Mouse (Mus musculus) neural tube, embryonic 14.5 days (tissue): ENCODE results near the gene Cpne8. TPM values are rescaled to one million over a fixed set of nuclear protein-coding genes. Genes with fewer than 3 reads are reported as not detected.

ENCODE experiments used
- ATAC-seq: fragments of 200-750 bp; cut with Nextera tagmentation; 2 replicates; pipeline ENCODE4 v1.8.0; 2017; ENCODE audit warnings: low read depth, mild to moderate bottlenecking, moderate TSS enrichment, moderate library complexity
- H3K27ac ChIP-seq: fragments of 300-500 bp; sonication (generic); 2 replicates; pipeline ENCODE4 v1.5.1; 2014; ENCODE audit warnings: low read depth, mild to moderate bottlenecking, control low read depth, low read length, moderate library complexity, mixed read lengths
- H3K27me3 ChIP-seq: fragments of 300-500 bp; sonication (generic); 2 replicates; pipeline ENCODE4 v1.6.1; 2014; ENCODE audit warnings: low read length; ENCODE audit not compliant: control insufficient read depth, insufficient read depth
- H3K36me3 ChIP-seq: fragments of 300-500 bp; sonication (generic); 2 replicates; pipeline ENCODE4 v1.6.1; 2014; ENCODE audit warnings: low read length, mixed read lengths; ENCODE audit not compliant: control insufficient read depth, insufficient read depth
- H3K4me1 ChIP-seq: fragments of 300-500 bp; sonication (generic); 2 replicates; pipeline ENCODE4 v1.6.1; 2014; ENCODE audit warnings: low read length; ENCODE audit not compliant: control insufficient read depth, insufficient read depth
- H3K4me2 ChIP-seq: fragments of 300-500 bp; sonication (generic); 2 replicates; pipeline ENCODE4 v1.6.1; 2014; ENCODE audit warnings: mild to moderate bottlenecking, low read depth, low read length, control low read depth
- H3K4me3 ChIP-seq: fragments of 300-500 bp; sonication (generic); 2 replicates; pipeline ENCODE4 v1.5.1; 2014; ENCODE audit warnings: low read depth, low read length, control low read depth, mixed read lengths
- H3K9ac ChIP-seq: fragments of 300-500 bp; sonication (generic); replicated peaks from 2 replicates; pipeline ENCODE4 v1.6.1; 2014; ENCODE audit warnings: low read depth, mild to moderate bottlenecking, control low read depth, low read length, mixed read lengths
- H3K9me3 ChIP-seq: fragments of 300-500 bp; sonication (generic); 2 replicates; pipeline ENCODE4 v1.6.1; 2016; ENCODE audit warnings: low read length; ENCODE audit not compliant: control insufficient read depth
- WGBS: fragments of 180-500 bp; shearing (Covaris S2); extraction: QIAGEN DNeasy Blood & Tissue Kit; methylation state at CpG from one replicate; pipeline ENCODE4 v1.1.7; 2014; 5-methylcytosine and 5-hydroxymethylcytosine counted together
- polyA plus RNA-seq: library from polyadenylated mRNA; unstranded; fragments of >200 nt; fragmentation: Nextera tagmentation; extraction: Ambion mirVana; gene quantifications from 2 replicates; pipeline ENCODE4 v1.2.1, GENCODE M21; 2014

The Cpne8 gene
- polyA plus RNA-seq, 1 experiment from 2014 or later, result 34.7 TPM

GRCm38 (mm10) chr15:90669494-90669893 lies 9.7 kb downstream of the Cpne8 start:
- Histone ChIP-seq H3K4me2 (no peak overlapping the region), H3K4me3 (no peak overlapping the region), H3K36me3 (no peaks in the 10 kb centered on the region), H3K9ac (no peak overlapping the region), H3K27me3 (no peaks in the 10 kb centered on the region), H3K4me1 (no peaks in the 10 kb centered on the region), H3K9me3 (no peaks in the 10 kb centered on the region), H3K27ac (no peak overlapping the region)
- 58% methylated on average over 7 of the region's 7 CpGs for WGBS
- ATAC-seq, result no peak

GRCm38 (mm10) chr15:90666893-90667292 lies 12.3 kb downstream of the Cpne8 start:
- Histone ChIP-seq H3K4me2 (no peak overlapping the region), H3K9ac (no peak overlapping the region)

DNA sequence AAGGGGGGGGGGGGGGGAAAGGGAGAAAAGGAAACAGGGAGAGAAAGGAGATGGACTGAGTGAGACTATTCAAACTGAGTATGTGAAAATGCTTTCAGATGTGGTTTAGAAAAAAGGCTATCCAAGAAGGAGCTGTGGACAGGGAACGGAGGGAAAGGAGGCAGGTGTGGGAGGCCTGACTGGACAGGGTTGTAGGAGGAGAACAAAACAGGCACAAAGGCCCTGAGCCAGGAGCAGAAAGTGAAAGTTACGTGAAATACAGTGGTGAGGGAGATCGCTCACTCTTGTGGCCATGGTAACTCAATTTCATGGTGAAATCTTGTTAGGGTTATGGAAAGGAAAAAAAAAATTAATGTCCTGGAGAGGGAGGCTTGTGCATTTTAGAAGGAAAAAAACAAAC lies 14.6 kb downstream of the Cpne8 start:
- H3K9me3 ChIP-seq, result no peaks in the 10 kb centered on the region
- H3K4me2 ChIP-seq, result no peak overlapping the region
- H3K27me3 ChIP-seq, result no peaks in the 10 kb centered on the region
- H3K4me1 ChIP-seq, result no peaks in the 10 kb centered on the region
- H3K36me3 ChIP-seq, result no peaks in the 10 kb centered on the region
- H3K4me3 ChIP-seq, result no peak overlapping the region
- H3K9ac ChIP-seq, result no peak overlapping the region
- 57% methylated on average over 3 of the region's 3 CpGs for WGBS
- no peak overlapping the region for H3K27ac ChIP-seq
- ATAC-seq, result no peak

More at GRCm38 (mm10) chr15:90666893-90667292, 12.3 kb downstream of the Cpne8 start:
- H3K4me3 ChIP-seq, result no peak overlapping the region
- no peak for ATAC-seq
- 81% methylated on average over 6 of the region's 6 CpGs for WGBS
- no peaks in the 10 kb centered on the region for H3K27me3 ChIP-seq
- no peaks in the 10 kb centered on the region for H3K4me1 ChIP-seq
- no peaks in the 10 kb centered on the region for H3K36me3 ChIP-seq
- H3K27ac ChIP-seq, result no peak overlapping the region
- no peaks in the 10 kb centered on the region for H3K9me3 ChIP-seq

DNA sequence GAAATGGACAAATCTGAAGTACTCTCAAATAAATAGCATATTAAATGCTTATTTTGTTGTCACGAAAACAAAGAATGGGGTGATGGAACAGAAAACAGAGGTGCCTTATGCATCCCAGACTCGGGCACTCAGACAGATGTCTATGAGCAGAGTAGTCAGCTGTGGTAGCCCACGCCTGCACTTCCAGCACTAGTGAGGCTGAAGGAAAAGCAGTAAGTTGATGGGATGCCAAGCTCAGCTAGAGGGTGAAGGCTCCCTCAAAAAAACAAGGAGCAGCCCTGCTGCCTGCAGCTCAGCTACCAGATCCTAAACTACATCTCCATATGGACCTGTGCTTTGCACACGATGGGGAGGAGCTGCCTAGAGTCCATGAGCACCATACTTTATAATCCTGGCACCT lies 15.6 kb downstream of the Cpne8 start:
- WGBS, result 88% methylated on average over 4 of the region's 4 CpGs
- Histone ChIP-seq H3K9ac (no peak overlapping the region), H3K4me3 (no peak overlapping the region), H3K27me3 (no peaks in the 10 kb centered on the region), H3K27ac (no peak overlapping the region), H3K36me3 (no peaks in the 10 kb centered on the region), H3K4me1 (no peaks in the 10 kb centered on the region), H3K4me2 (no peak overlapping the region), H3K9me3 (no peaks in the 10 kb centered on the region)
- no peak for ATAC-seq

GRCm38 (mm10) chr15:90660723-90661122 lies 18.5 kb downstream of the Cpne8 start:
- H3K4me3 ChIP-seq, result no peak overlapping the region
- no peaks in the 10 kb centered on the region for H3K27me3 ChIP-seq
- no peaks in the 10 kb centered on the region for H3K9me3 ChIP-seq
- no peak overlapping the region for H3K4me2 ChIP-seq
- no peaks in the 10 kb centered on the region for H3K4me1 ChIP-seq
- 94% methylated on average over 3 of the region's 3 CpGs for WGBS
- H3K36me3 ChIP-seq, result no peaks in the 10 kb centered on the region
- no peak overlapping the region for H3K27ac ChIP-seq
- no peak for ATAC-seq
- H3K9ac ChIP-seq, result no peak overlapping the region

DNA sequence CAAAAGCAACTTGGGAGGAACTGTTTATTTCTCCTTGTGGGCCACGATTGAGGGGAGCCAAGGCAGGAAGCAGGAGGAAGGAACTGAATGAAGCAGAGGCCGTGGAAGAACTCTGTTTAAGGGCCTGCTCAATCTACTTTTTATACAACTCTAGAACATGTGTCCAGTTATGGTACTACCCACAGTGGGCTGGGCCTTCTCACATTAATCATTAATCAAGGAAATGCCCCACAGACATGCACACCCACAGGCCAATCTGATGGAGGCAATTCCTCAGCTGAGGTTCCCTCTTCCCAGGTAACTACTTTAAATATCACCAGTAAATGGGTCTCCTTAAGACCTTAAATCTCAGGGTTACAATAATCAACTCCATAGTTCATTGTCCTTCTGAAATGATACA lies 21.2 kb downstream of the Cpne8 start:
- H3K4me1 ChIP-seq, result no peaks in the 10 kb centered on the region
- no peak for ATAC-seq

GRCm38 (mm10) chr15:90656521-90656920 lies 22.7 kb downstream of the Cpne8 start:
- no peaks in the 10 kb centered on the region for H3K4me1 ChIP-seq
- no peak for ATAC-seq
- H3K36me3 ChIP-seq, result no peaks in the 10 kb centered on the region
- H3K27me3 ChIP-seq, result no peaks in the 10 kb centered on the region
- H3K9me3 ChIP-seq, result no peaks in the 10 kb centered on the region
- H3K4me3 ChIP-seq, result no peak overlapping the region
- no peak overlapping the region for H3K9ac ChIP-seq
- no peak overlapping the region for H3K27ac ChIP-seq
- WGBS, result 90% methylated on average over 8 of the region's 8 CpGs
- H3K4me2 ChIP-seq, result no peak overlapping the region

More for the DNA sequence above, 21.2 kb downstream of the Cpne8 start:
- Histone ChIP-seq H3K27me3 (no peaks in the 10 kb centered on the region), H3K4me3 (no peak overlapping the region), H3K9me3 (no peaks in the 10 kb centered on the region), H3K27ac (no peak overlapping the region), H3K36me3 (no peaks in the 10 kb centered on the region), H3K4me2 (no peak overlapping the region), H3K9ac (no peak overlapping the region)
- 72% methylated on average over 2 of the region's 2 CpGs for WGBS

- Histone ChIP-seq H3K9me3 (no peaks in the 10 kb centered on the region), H3K9ac (no peak overlapping the region), H3K27ac (no peak overlapping the region), H3K27me3 (no peaks in the 10 kb centered on the region), H3K36me3 (no peaks in the 10 kb centered on the region), H3K4me1 (no peaks in the 10 kb centered on the region), H3K4me3 (no peak overlapping the region), H3K4me2 (no peak overlapping the region)
- ATAC-seq, result no peak
- WGBS, result 88% methylated on average over 5 of the region's 5 CpGs
Observed at GRCm38 (mm10) chr15:90647011-90647577, 32.1 kb downstream of the Cpne8 start.

GRCm38 (mm10) chr15:90646326-90646725 lies 32.9 kb downstream of the Cpne8 start:
- H3K9me3 ChIP-seq, result no peaks in the 10 kb centered on the region
- no peak for ATAC-seq
- no peak overlapping the region for H3K4me3 ChIP-seq
- H3K9ac ChIP-seq, result no peak overlapping the region
- no peak overlapping the region for H3K27ac ChIP-seq
- H3K36me3 ChIP-seq, result no peaks in the 10 kb centered on the region
- no peaks in the 10 kb centered on the region for H3K4me1 ChIP-seq
- WGBS, result 50% methylated on average over 4 of the region's 4 CpGs
- no peak overlapping the region for H3K4me2 ChIP-seq
- H3K27me3 ChIP-seq, result no peaks in the 10 kb centered on the region
